Mouse (Mus musculus) heart, embryonic 11.5 days (tissue): Measurements from ENCODE around the gene Uggt2. TPM values are rescaled to one million over a fixed set of nuclear protein-coding genes. Genes with fewer than 3 reads are reported as not detected.

ENCODE experiments used
- ATAC-seq: fragments of 200-750 bp; cut with Nextera tagmentation; replicated peaks from 2 replicates; pipeline ENCODE4 v1.8.0; 2017; ENCODE audit warnings: moderate library complexity; ENCODE audit not compliant: insufficient number of reproducible peaks, low FRiP score, low TSS enrichment
- H3K27ac ChIP-seq: fragments of 300-500 bp; sonication (generic); 2 replicates; pipeline ENCODE4 v1.5.1; 2014; ENCODE audit warnings: mild to moderate bottlenecking, low read depth, low read length
- H3K27me3 ChIP-seq: fragments of 300-500 bp; sonication (generic); 2 replicates; pipeline ENCODE4 v1.6.1; 2014; ENCODE audit warnings: mild to moderate bottlenecking, low read length, mixed read lengths; ENCODE audit not compliant: control insufficient read depth, insufficient read depth
- H3K36me3 ChIP-seq: fragments of 300-500 bp; sonication (generic); 2 replicates; pipeline ENCODE4 v1.6.1; 2014; ENCODE audit warnings: mild to moderate bottlenecking, low read length, moderate library complexity, mixed read lengths; ENCODE audit not compliant: control insufficient read depth, insufficient read depth
- H3K4me1 ChIP-seq: fragments of 300-500 bp; sonication (generic); 2 replicates; pipeline ENCODE4 v1.6.1; 2014; ENCODE audit warnings: low read length; ENCODE audit not compliant: control insufficient read depth, insufficient read depth
- H3K4me2 ChIP-seq: fragments of 300-500 bp; sonication (generic); 2 replicates; pipeline ENCODE4 v1.6.1; 2014; ENCODE audit warnings: mild to moderate bottlenecking, moderate library complexity
- H3K4me3 ChIP-seq: fragments of 300-500 bp; sonication (generic); 2 replicates; pipeline ENCODE4 v1.5.1; 2014; ENCODE audit warnings: low read depth, low read length
- H3K9ac ChIP-seq: fragments of 300-500 bp; sonication (generic); 2 replicates; pipeline ENCODE4 v1.6.1; 2014; ENCODE audit warnings: mild to moderate bottlenecking, low read depth, low read length, moderate library complexity
- H3K9me3 ChIP-seq: fragments of 300-500 bp; sonication (generic); replicated peaks from 2 replicates; pipeline ENCODE4 v1.6.1; 2016; ENCODE audit warnings: low read length; ENCODE audit not compliant: control insufficient read depth
- WGBS: fragments of 180-500 bp; shearing (Covaris S2); extraction: QIAGEN DNeasy Blood & Tissue Kit; methylation state at CpG from one replicate; pipeline ENCODE4 v1.1.7; 2014; ENCODE audit not compliant: insufficient replicate concordance; 5-methylcytosine and 5-hydroxymethylcytosine counted together
- polyA plus RNA-seq: library from polyadenylated mRNA; unstranded; fragments of >200 nt; fragmentation: Nextera tagmentation; extraction: Ambion mirVana; gene quantifications from 2 replicates; pipeline ENCODE4 v1.2.1, GENCODE M21; 2014

Gene Uggt2
- polyA plus RNA-seq, 1 experiment from 2014 or later, result 11.1 TPM

DNA sequence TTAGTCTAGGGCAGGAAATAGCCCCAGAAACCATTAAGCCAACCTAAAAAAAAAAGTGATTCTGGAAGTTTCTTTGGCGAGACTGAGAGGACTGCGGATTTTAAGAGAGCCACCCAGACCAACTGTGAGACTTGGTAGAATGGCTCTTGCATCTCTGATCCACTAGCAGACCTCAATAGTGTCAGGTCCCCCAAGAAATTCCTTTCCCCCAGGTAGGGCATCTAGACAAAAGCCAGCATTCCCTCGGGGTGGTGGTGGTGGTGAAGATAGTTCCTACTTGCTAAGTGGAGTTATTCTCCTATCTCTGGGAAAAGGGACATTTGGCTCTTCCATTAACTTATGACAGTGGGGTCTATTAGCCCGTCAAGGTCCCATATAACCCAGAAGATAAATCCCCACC lies 162.3 kb downstream of the Uggt2 start:
- ATAC-seq, result no peak
- H3K27me3 ChIP-seq, result no peaks in the 10 kb centered on the region
- no peaks in the 10 kb centered on the region for H3K9me3 ChIP-seq
- H3K4me1 ChIP-seq, result peaks cover 16% of the 10 kb centered on the region
- peak overlapping the region; percentile 99 for H3K4me3 ChIP-seq
- 26% methylated on average over 4 of the region's 4 CpGs for WGBS
- H3K9ac ChIP-seq, result peak overlapping the region; percentile 99
- peak overlapping the region; percentile 86 for H3K4me2 ChIP-seq
- no peaks in the 10 kb centered on the region for H3K36me3 ChIP-seq
- peak overlapping the region; percentile 81 for H3K27ac ChIP-seq

DNA sequence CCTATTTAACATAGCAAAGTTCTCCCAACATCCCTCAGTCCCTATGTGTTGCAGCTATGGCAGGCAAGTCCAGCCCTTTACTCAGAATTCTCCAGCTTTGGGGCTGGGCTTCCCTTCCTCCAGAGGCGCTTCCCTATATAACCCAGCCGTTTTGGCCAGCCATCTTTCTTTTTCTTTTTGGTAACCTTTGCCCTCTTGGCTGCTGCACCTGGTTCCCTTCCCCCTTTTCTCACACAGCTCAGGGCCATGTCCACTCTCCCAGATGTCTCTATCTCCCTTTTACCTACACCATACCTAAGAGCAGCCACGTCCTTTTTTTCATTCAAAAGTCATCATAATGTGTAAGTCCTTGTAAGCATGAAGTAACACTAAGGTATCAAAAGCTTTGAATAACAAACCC lies 163.0 kb downstream of the Uggt2 start:
- Histone ChIP-seq H3K27me3 (no peaks in the 10 kb centered on the region), H3K9me3 (no peaks in the 10 kb centered on the region), H3K4me2 (no peak overlapping the region), H3K9ac (no peak overlapping the region), H3K27ac (no peak overlapping the region), H3K4me3 (no peak overlapping the region), H3K4me1 (peaks cover 15% of the 10 kb centered on the region), H3K36me3 (no peaks in the 10 kb centered on the region)
- 56% methylated on average over 3 of the region's 3 CpGs for WGBS
- no peak for ATAC-seq

Other genes starting within 250 kb of the Uggt2 start
- gene Dzip1, start 174.0 kb downstream of the Uggt2 start, polyA plus RNA-seq, result 11.3 and 13.2 TPM in 2 replicates
- 32.8 and 37.6 TPM in 2 replicates for gene Dnajc3, start 161.5 kb downstream of the Uggt2 start, polyA plus RNA-seq
- 0.20 TPM in 1 of 2 replicates, not detected in the other for gene Hs6st3, start 38.9 kb upstream of the Uggt2 start, polyA plus RNA-seq